Mouse (Mus musculus) spleen, postnatal 0 days (tissue): ENCODE data around the gene Antxr2. TPM values are rescaled to one million over a fixed set of nuclear protein-coding genes. Genes with fewer than 3 reads are reported as not detected.

Experiments
- polyA plus RNA-seq: library from polyadenylated mRNA; unstranded; fragments of >200 nt; fragmentation: Nextera tagmentation; extraction: Ambion mirVana; gene quantifications from 2 replicates; pipeline ENCODE4 v1.2.1, GENCODE M21; 2015

Antxr2 gene
- 4.5 and 6.0 TPM in 2 replicates for polyA plus RNA-seq

DNA sequence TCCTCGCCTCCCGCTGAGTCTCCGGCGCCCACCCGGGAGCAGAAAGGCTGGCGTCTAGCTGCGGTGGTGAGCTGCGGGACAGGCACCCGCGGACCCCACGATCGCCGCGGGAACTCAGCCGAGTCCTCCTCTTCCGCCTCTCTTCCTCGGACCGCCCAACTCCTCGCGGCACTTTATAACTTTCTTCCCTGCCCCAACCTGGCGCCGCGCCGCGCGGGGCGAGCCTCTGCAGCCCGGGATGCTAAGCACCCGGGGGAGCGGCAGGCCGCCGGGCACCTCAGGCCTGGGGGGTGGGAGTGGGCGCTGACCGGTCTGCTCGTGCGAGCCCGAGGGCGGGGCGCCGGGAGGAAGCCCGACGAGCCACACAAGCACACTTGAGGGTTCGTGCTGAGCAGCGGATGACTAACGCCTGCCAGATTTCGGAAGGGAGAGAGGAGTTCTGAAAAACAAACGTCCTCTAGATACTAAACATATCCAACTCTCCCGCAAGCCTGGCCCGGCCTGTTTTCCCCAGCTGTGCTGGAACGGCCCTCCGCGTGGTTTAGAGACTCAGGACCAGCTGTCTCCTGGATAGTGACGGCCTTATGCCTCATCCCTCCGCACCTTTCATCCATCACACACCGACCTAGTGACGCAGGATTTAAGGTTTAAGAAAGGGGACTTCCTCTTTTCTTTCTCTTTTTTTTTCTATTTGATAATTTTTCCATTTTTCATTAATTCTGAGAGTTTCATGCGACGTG is at the start of gene Antxr2:
TSS of gene Antxr2 (minus strand) at position 142 of the 740 bp plus-strand sequence.

Other genes starting within 250 kb of the Antxr2 start
- not detected in 2 replicates for gene Prdm8, start 136.2 kb upstream of the Antxr2 start, polyA plus RNA-seq
- gene Fgf5, start 223.1 kb upstream of the Antxr2 start, polyA plus RNA-seq = 0.12 and 0.21 TPM in 2 replicates